Mouse (Mus musculus): ENCODE data around the gene Rab3gap2.

Gene Rab3gap2

DNA sequence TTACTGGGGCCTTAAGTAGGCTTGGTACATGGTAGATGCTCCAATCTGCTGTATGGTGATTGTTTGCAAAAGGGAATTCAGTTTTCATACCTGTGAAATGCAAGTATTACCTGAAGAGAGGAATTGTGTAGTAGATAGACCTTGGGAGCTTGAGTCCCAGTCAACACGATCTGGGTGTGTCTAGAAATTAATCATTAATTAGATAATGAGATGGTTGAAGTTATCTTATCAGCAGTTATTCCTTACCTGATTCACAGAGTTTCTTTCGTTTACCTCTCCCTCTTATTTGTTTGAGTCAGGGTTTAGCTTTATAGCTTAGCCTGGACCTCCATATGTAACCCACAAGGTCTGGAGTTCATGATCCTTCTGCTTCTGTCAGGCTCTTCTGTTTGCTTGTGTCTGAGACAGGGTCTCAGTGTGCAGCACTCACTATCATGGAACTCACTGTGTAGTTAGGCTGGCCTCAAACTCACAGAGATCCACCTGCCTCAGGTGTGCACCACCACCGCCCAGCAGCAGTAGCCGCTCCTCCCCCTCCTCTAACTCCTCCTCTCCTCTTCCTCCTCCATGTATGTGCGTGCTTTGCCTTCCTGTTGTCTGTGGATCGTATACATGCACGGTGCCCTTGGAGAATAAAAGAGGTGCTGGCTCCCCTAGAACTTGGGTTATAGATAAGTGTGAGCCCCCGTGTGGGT is 66.6 kb downstream of the Rab3gap2 start:
- in situ Hi-C loops (cut with MboI; ENCODE audit: low pct_unique_long_range_greater_than_20kb in 1 of 2, low sequenced_read_pairs in 2 of 2, unreplicated experiment in 1 of 2) = no loop called here

DNA sequence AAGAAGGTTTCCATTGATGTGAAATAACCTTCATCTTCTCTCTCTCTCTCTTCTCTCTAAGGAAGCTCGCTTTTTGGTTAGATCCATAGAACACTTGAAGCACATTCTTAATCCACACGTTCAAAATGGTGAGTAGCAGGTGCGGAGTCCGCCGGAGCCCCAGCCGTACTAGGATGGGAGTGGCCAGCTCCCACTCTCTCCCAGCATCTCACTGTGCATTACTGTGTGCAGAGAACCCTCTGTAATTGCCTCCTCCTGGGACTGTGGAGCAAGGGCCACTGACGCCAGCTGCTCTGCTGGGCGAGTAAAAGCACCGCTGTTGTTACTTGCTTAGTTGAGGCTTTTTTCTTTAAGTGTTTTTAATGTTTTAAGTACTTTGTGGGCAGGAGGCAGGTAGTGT is 67.5 kb downstream of the Rab3gap2 start:
- in situ Hi-C loops (cut with MboI; ENCODE audit: low pct_unique_long_range_greater_than_20kb in 1 of 2, low sequenced_read_pairs in 2 of 2, unreplicated experiment in 1 of 2) = no loop called here

DNA sequence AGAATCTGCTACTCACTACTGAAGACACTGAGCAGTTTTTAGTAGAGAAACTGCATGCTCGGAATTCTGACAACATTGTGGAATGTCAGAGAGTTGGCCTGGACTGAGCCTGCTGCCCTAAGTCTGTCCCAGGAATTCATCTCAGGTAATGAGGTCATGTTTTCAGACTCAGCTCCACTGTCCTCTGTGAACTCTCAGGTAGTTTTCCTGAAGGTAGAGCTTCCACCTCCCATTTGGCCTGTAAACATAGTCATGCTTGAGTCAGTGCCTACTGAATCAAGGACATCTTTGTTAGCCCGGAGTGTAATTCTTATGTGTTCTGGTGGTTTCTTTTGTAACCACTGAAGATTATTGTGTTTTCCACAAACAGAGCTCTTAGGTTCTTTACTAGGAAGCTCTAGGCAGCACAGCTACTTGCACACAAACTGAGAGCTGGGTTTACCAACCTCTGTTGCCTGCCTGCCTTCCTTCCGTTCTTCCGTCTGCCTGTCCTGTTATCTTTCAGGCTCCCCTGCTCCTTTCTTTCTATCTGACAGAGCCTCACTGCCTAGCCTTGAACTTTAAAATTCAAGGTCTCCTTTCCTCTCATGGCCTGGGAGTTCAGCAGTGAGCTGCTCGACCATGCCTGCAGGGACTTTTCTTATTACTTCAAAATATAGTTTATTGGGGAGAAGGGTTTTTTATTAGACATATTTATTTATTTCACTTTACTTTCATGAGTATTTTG is 71.1 kb downstream of the Rab3gap2 start:
- in situ Hi-C loops (cut with MboI; ENCODE audit: low pct_unique_long_range_greater_than_20kb in 1 of 2, low sequenced_read_pairs in 2 of 2, unreplicated experiment in 1 of 2) = no loop called here

DNA sequence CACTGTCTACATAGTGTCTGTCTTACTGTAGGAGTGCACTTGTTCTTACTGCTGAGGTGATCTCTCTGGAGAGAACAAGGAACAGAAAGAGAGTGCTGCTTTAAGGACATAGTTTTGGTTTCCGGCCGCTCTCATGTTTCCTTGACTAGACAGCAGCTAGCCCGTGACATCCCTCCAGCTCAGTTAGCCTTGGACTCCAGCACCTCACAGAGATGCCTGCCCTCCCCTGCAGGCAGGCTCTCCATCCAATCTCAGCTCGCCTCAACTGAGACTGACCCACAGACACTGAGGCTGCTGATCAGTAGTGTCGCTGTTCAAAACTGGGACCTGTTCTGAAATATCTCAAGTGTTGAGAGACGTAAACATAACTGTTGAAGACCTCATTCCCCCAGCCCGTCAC is 72.1 kb downstream of the Rab3gap2 start:
- in situ Hi-C loops (cut with MboI; ENCODE audit: low pct_unique_long_range_greater_than_20kb in 1 of 2, low sequenced_read_pairs in 2 of 2, unreplicated experiment in 1 of 2) = no loop called here

DNA sequence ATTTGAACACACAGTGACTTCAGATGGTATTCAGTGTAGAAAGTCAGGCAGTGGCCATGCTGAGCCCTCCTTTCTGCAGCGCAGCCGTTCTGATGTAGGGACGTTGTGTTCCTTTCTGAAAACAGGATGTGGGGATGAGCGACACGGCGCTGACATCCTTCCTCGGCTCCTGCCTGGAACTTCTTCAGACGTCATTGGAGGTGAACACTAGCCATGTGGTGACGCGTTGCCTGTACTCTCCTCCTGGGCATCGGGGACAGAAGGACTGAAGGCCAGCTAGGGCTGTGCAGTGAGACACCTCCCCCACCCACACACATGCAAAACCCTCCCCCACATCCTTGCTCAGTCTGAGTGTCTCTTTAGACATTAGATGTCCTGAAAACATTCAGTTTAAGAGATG is 73.1 kb downstream of the Rab3gap2 start:
- in situ Hi-C loops (cut with MboI; ENCODE audit: low pct_unique_long_range_greater_than_20kb in 1 of 2, low sequenced_read_pairs in 2 of 2, unreplicated experiment in 1 of 2) = no loop called here

DNA sequence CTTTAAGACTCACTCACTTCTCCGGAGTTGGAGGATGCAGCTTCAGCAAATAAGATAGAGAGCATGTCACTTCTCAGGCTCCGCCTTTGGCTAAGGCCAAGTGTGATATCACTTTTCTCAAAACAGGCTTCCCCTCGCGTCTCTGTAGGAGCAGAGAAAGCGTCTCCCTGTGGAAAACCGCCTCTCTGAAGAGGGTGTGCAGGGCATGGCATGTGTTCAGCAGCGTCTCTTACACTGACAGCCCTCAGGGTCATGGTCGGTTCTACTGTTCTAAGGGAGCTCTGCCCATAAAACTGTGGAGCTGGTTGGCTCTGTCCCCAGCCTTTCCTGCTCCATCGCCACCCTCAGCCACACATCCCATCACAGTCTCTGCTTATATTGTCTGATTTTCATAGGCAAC is 75.4 kb downstream of the Rab3gap2 start:
- in situ Hi-C loops (cut with MboI; ENCODE audit: low pct_unique_long_range_greater_than_20kb in 1 of 2, low sequenced_read_pairs in 2 of 2, unreplicated experiment in 1 of 2) = no loop called here

DNA sequence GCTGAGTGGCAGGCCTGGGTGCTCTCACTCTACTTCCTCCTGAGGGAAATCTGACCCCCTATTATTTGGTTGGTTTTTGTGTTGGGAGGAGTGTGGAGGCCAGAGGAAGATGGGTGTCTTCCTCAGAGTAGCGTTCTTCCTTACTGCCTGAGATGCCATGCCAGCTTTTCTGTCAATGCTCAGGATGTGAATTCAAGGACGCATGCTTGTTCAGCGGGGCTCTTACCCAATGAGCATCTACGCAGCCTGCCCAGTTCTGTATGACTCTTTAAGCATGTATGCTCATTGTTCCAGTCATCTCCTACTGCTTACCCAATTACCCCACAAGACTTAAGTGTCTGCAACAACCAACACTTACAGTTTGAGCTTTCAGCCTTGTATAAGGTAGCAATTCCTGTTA is 76.7 kb downstream of the Rab3gap2 start:
- in situ Hi-C loops (cut with MboI; ENCODE audit: low pct_unique_long_range_greater_than_20kb in 1 of 2, low sequenced_read_pairs in 2 of 2, unreplicated experiment in 1 of 2) = no loop called here

DNA sequence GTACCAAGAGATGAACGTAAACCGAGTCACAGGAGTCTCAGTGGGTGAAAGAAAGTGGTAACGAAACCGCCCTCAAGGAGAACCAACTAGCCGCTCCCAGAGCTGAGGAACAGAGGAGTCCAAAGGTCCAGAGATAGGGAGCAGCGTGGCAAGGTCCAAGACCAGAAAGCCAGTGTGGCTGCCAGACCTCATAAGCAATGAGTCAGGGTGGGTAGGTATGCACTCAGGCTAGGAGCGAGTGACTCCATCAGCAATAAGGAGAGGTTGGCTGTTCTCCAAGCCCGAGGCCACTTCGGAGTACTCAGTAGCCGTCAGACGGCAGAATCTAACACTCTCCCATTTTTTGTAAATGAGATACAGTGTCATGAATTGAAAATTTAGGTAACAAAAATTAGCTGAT is 78.9 kb downstream of the Rab3gap2 start:
- in situ Hi-C loops (cut with MboI; ENCODE audit: low pct_unique_long_range_greater_than_20kb in 1 of 2, low sequenced_read_pairs in 2 of 2, unreplicated experiment in 1 of 2) = no loop called here

DNA sequence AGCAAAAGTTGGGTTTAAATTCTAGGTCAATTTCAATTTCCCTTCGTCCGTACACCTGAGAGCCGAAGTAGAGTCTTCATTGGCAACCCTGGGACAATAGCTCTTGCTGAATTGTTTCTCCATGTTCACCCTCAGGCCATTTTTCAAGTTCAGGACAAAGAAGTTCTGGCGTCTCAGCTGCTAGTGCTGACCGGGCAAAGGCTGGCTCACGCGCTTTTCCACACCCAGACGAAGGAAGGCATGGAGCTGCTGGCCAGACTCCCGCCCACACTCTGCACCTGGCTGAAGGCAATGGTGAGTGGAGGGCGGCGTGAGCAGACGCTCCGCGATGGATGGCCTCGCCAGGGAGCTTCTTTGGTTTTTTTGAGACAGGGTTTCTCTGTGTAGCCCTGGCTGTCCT is 79.3 kb downstream of the Rab3gap2 start:
- in situ Hi-C loops (cut with MboI; ENCODE audit: low pct_unique_long_range_greater_than_20kb in 1 of 2, low sequenced_read_pairs in 2 of 2, unreplicated experiment in 1 of 2) = no loop called here

DNA sequence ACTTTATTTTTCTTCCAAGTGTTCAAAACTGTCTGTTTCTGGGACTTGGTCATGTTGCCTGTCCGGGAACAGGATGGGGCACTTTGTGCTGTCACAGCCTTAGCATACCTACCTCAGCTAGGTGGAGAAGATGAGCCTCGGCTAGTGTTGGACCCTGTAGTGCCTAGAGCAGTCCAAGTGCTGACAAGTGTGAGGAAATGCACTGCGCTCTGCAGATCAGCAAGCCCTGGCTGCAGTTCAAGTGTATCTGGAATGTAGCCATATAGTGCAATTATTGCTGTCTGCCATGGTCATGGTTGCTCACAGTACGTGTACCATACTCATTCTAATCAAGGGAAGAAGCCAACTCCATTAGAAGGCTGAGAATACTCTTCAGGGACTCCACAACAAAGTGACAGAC is 80.8 kb downstream of the Rab3gap2 start:
- in situ Hi-C loops (cut with MboI; ENCODE audit: low pct_unique_long_range_greater_than_20kb in 1 of 2, low sequenced_read_pairs in 2 of 2, unreplicated experiment in 1 of 2) = no loop called here

DNA sequence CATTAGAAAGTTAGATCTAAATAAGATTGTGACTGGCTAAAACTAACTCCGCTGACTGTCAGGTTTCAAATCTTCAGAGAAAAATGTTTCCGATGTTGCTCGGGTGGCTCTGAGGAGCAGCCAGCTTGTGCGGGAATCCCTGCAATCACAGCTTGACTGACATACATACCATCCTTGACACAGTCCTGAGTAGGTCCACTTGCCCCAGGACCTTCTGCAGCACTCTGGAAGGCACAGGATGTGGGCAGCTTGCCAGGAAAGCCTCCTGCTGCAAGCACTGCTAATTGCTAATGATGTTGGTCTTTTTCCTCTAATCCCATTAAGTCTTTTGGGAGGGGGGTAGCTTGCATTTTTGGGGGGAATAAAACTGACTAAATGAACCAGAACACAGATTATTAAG is 81.3 kb downstream of the Rab3gap2 start:
- in situ Hi-C loops (cut with MboI; ENCODE audit: low pct_unique_long_range_greater_than_20kb in 1 of 2, low sequenced_read_pairs in 2 of 2, unreplicated experiment in 1 of 2) = no loop called here

DNA sequence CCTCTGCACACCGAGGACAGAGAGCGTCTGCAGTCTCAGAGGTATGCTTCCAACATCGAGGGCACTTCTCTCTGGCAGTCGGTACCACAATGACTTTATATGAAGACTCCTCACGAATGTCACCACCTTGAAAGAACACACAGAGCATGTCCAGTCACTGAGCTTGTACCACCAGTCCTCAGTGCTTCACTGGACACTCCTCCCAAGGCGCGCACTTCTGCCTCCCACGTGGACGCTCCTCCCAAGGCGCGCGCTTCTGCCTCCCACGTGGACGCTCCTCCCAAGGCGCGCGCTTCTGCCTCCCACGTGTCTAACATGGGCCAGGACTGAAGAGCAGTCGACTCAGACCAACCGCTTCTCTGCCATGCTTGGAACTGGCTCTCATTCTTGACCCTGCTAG is 83.1 kb downstream of the Rab3gap2 start:
- in situ Hi-C loops (cut with MboI; ENCODE audit: low pct_unique_long_range_greater_than_20kb in 1 of 2, low sequenced_read_pairs in 2 of 2, unreplicated experiment in 1 of 2) = no loop called here

DNA sequence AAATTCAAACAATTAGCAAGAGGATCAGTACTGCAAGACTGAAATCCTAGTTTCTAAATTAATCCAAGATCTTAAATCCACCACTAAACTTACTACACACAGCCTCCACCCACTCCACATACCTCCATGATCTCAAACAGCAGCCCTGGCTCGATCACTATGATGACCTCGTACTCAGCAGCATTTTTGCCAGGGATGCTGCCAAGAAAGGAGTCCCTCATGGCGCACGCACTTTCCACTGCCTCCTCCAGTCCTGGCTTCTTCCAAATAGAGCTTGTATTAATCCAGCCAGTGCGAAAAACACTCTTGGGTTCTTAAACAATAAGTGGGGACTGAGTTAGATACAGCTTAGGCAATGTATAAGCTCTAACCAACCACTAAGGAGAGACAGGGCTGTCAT is 85.3 kb downstream of the Rab3gap2 start:
- in situ Hi-C loops (cut with MboI; ENCODE audit: low pct_unique_long_range_greater_than_20kb in 1 of 2, low sequenced_read_pairs in 2 of 2, unreplicated experiment in 1 of 2) = no loop called here

DNA sequence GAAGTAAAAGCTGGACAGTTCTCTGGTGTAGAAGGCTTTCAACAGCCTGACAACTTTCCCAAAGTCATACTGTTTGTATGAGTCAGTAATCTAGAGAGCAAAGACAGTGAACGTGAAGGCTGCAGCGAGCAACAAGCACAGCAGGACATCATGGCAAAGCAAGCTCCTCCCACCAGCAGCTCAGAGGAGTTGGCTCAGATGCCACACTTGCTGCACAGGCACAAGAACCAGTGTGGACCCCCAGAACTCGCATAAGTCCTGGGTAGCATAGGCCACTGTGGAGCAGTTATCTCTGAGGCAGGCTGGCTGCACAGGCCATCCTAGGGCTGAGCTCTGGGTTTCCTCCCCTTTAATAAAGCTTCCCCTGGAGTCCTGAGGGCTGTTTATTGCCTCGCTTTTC is 87.4 kb downstream of the Rab3gap2 start:
- in situ Hi-C loops (cut with MboI; ENCODE audit: low pct_unique_long_range_greater_than_20kb in 1 of 2, low sequenced_read_pairs in 2 of 2, unreplicated experiment in 1 of 2) = no loop called here

DNA sequence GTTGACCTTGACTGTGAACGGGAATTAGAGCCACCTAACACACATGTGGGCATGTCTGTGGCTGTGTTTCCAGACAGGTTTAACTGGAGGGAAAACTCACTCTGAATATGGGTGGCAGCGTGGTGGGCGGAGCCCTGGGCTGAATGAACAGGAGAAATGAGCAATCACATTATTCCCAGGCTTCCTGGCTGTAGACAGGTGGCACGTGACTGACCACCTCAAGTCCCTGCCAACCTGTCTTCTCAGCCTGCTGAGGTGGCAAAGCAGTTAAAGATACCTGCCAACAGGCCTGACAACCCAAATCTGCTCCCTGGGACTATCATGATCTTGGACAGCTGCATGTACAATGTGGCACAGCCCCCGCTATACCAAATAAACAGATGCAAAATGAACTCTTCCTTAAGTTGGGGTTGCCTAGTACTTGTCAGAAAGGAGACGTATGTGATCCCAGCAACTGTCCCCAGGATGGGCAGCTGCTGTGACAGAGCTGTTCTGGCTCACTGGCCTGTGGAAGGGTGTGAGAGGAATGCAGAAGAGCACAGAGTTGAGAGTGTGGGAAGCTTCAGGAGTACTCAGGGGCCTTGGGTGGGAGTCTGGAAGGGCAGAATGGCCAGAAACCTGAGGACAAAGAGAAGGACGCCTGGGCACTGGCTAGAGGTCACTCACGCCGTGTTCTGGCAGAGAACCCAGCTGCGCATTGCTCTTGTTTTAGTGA is 88.9 kb downstream of the Rab3gap2 start:
- in situ Hi-C loops (cut with MboI; ENCODE audit: low pct_unique_long_range_greater_than_20kb in 1 of 2, low sequenced_read_pairs in 2 of 2, unreplicated experiment in 1 of 2) = no loop called here

DNA sequence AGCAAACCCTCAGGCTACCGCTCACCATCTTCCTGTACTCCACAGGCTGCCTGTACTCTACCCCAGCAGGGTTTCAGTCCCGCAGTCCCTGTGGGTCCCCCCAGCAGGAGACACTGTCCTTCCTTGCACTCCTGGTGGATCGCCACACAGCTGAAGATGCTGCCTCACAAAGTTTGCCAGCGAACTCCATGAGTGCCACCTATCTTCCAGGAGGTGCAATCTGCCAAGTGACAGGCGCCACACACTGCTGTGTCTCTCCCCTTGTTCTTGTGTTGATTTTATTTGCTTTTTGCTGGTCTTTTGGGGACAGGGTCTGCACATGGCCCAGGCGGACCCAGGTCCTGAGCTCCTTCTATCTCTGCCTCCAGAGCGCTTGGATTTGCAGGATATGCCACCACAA is 92.9 kb downstream of the Rab3gap2 start:
- in situ Hi-C loops (cut with MboI; ENCODE audit: low pct_unique_long_range_greater_than_20kb in 1 of 2, low sequenced_read_pairs in 2 of 2, unreplicated experiment in 1 of 2) = no loop called here

DNA sequence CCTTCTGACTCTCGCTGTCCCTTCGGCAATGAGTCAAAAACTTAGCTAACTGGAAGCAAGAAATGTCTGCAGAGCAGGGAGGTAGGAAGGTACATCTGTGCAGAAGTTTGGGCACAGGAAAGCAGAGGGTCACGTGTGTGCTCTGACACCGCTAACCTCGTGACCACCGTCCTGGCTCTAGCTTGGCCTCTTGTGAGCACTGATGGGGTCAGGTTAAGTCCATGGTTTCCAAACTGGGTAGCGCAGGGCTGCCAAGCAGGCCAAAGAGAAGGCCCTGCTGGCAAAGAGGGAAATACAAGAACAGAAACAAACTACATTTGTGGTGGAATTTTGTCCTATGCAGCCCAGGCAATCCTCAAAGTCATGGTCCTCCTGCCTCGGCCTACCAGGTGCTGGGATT is 94.6 kb downstream of the Rab3gap2 start:
- in situ Hi-C loops (cut with MboI; ENCODE audit: low pct_unique_long_range_greater_than_20kb in 1 of 2, low sequenced_read_pairs in 2 of 2, unreplicated experiment in 1 of 2) = no loop called here

DNA sequence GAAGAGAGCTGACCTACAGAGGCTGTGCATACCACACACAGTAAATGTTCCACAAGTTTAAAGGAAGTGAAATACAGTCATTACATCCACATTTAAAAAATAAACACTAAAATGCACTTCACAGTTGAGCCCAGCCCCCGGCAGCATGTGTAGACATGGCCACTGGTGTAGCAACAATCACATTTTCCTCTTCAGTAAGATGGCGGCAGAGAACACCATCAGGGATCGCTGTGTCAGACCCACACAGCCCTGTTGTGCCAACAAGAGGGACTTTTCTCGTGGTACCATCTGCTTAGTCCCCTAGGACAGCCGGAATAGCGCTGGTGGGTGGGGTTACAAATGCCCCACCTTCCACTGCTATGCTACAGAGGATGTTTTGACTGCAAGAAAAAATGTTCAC is 98.9 kb downstream of the Rab3gap2 start:
- in situ Hi-C loops (cut with MboI; ENCODE audit: low pct_unique_long_range_greater_than_20kb in 1 of 2, low sequenced_read_pairs in 2 of 2, unreplicated experiment in 1 of 2) = no loop called here

DNA sequence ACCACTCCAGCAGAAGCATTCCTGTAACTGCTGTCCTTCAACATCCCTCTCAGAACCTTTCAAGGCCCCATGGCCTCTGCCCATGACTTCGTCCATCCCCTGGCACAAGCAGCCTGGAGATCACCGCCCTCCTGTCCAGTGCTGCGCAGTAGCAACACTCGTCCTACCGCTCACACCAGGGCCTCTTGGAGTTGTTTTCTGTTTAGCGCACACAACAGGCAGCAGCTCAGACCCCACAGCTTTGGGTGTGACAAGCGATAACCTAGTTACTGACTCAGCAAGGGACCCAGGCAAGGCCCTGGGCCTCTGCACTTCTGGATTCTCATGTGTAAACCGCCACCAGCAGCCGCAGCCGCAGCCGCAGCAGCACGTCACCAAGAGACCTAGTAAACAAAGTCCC is 102.9 kb downstream of the Rab3gap2 start:
- in situ Hi-C loops (cut with MboI; ENCODE audit: low pct_unique_long_range_greater_than_20kb in 1 of 2, low sequenced_read_pairs in 2 of 2, unreplicated experiment in 1 of 2) = no loop called here

DNA sequence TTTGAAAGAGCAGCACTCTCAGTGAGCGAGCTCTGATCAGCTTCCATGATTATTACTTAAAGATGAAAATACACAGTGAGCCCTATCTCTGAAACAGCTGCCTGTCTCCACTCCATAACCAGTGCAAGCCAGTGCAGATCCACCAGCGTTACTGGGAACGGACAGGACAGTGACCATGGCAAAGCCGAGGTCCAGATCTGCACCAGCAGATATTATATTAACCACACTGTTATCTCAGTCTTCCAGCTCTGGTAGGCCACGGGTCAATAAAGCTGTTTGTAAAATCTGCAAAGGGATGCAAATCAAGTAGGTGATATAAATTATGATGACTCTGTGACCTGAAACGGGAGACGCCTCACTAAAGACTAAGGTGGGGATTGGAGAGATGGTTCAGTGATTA is 103.7 kb downstream of the Rab3gap2 start:
- in situ Hi-C loops (cut with MboI; ENCODE audit: low pct_unique_long_range_greater_than_20kb in 1 of 2, low sequenced_read_pairs in 2 of 2, unreplicated experiment in 1 of 2) = no loop called here
